Mouse (Mus musculus) stomach, embryonic 16.5 days (tissue): ENCODE measurements around the gene Tbx1. TPM values are rescaled to one million over a fixed set of nuclear protein-coding genes. Genes with fewer than 3 reads are reported as not detected.

Experiments
- ATAC-seq: fragments of 200-750 bp; cut with Nextera tagmentation; 2 replicates; pipeline ENCODE4 v1.8.0; 2017; ENCODE audit warnings: moderate number of reproducible peaks, moderate TSS enrichment; ENCODE audit not compliant: insufficient read depth, low FRiP score
- H3K27ac ChIP-seq: fragments of 300-500 bp; sonication (generic); 2 replicates; pipeline ENCODE4 v1.5.1; 2014; ENCODE audit warnings: low read length
- H3K27me3 ChIP-seq: fragments of 300-500 bp; sonication (generic); 2 replicates; pipeline ENCODE4 v1.6.1; 2014; ENCODE audit warnings: low read length, control low read depth, mixed read lengths; ENCODE audit not compliant: control insufficient read depth, insufficient read depth
- H3K36me3 ChIP-seq: fragments of 300-500 bp; sonication (generic); 2 replicates; pipeline ENCODE4 v1.6.1; 2014; ENCODE audit warnings: low read length; ENCODE audit not compliant: control insufficient read depth, insufficient read depth
- H3K4me1 ChIP-seq: fragments of 300-500 bp; sonication (generic); 2 replicates; pipeline ENCODE4 v1.6.1; 2014; ENCODE audit warnings: low read length, control low read depth, mixed read lengths; ENCODE audit not compliant: control insufficient read depth, insufficient read depth
- H3K4me2 ChIP-seq: fragments of 300-500 bp; sonication (generic); 2 replicates; pipeline ENCODE4 v1.6.1; 2014; ENCODE audit warnings: low read depth, low read length, mixed read lengths
- H3K4me3 ChIP-seq: fragments of 300-500 bp; sonication (generic); replicated peaks from 2 replicates; pipeline ENCODE4 v1.5.1; 2014; ENCODE audit warnings: mild to moderate bottlenecking, low read length
- H3K9ac ChIP-seq: fragments of 300-500 bp; sonication (generic); 2 replicates; pipeline ENCODE4 v1.6.1; 2014; ENCODE audit warnings: low read length
- H3K9me3 ChIP-seq: fragments of 300-500 bp; sonication (generic); replicated peaks from 2 replicates; pipeline ENCODE4 v1.6.1; 2016; ENCODE audit warnings: low read length, control low read depth; ENCODE audit not compliant: control insufficient read depth
- WGBS: fragments of 180-500 bp; shearing (Covaris S2); extraction: QIAGEN DNeasy Blood & Tissue Kit; methylation state at CpG from one replicate; pipeline ENCODE4 v1.1.7; 2014; 5-methylcytosine and 5-hydroxymethylcytosine counted together
- polyA plus RNA-seq: library from polyadenylated mRNA; unstranded; fragments of >200 nt; fragmentation: Nextera tagmentation; extraction: Ambion mirVana; gene quantifications from 2 replicates; pipeline ENCODE4 v1.2.1, GENCODE M21; 2015

Gene Tbx1
- polyA plus RNA-seq, 1 experiment from 2014 or later: 0.84 TPM

DNA sequence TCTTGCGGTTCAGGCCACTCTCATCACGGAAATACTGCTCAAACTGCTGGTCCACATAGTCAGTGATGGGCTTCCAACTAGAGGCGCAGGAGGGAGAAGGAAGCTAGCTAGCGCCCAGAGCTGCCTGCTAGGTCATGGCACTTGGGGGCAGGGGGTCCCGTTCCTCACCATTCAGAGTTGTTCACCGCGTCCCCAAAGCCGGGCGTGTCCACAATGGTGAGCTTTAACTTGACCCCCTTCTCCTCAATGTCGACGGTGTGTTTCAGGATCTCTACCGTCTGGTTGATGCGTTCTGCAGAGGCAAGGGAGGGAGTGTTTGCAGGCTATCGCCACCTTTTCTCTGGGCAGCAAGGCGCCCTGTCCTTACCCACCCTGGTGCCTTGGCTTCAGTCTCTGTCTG is 34.2 kb upstream of the Tbx1 start:
- no peaks in the 10 kb centered on the region for H3K9me3 ChIP-seq
- H3K36me3 ChIP-seq: no peaks in the 10 kb centered on the region
- ATAC-seq: no peak
- WGBS: 62% methylated on average over 15 of the region's 15 CpGs
- no peak overlapping the region for H3K27ac ChIP-seq
- no peak overlapping the region for H3K4me2 ChIP-seq
- no peak overlapping the region for H3K9ac ChIP-seq
- H3K27me3 ChIP-seq: peaks cover 64% of the 10 kb centered on the region
- peaks cover 17% of the 10 kb centered on the region for H3K4me1 ChIP-seq
- H3K4me3 ChIP-seq: no peak overlapping the region

DNA sequence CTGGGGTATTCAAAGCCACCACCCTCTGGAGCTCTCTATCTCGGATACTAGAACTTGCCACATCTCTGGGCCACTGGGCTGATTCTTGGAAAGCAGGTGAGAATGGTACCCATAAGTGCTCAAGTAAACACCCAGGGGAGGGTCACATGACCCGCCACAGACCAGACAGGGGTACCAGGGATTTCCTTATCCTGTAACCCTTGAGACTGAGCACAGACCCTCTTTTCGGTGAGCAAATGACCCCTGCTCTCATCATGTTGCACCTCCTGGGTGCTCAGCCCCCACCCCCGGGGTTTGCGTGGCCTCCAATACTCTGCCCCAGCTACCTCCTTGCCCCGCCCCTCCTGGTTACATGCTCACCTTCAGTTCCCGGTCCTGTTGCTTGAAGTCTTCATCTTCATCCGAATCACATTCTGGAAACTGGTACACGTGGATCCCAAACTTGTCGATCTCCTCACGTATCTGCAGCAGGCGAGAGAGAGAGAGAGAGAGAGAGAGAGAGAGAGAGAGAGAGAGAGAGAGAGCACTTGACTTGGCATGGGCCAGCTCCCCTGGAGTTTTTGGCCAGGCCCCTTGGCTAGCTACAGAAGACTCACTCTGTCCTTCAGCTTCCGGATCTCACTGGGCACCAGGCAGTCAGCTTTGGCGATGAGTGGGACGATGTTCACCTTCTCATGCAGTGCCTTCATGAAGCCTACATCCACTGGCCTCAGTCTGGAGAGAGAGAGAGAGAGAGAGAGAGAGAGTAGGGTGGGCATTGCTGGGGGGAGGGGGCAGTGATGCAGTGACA is 33.5 kb upstream of the Tbx1 start:
- H3K36me3 ChIP-seq: no peaks in the 10 kb centered on the region
- no peak for ATAC-seq
- H3K27ac ChIP-seq: no peak overlapping the region
- H3K4me1 ChIP-seq: peaks cover 15% of the 10 kb centered on the region
- no peaks in the 10 kb centered on the region for H3K9me3 ChIP-seq
- H3K27me3 ChIP-seq: peaks cover 71% of the 10 kb centered on the region
- H3K4me3 ChIP-seq: no peak overlapping the region
- H3K4me2 ChIP-seq: no peak overlapping the region
- WGBS: 70% methylated on average over 15 of the region's 15 CpGs
- H3K9ac ChIP-seq: no peak overlapping the region

DNA sequence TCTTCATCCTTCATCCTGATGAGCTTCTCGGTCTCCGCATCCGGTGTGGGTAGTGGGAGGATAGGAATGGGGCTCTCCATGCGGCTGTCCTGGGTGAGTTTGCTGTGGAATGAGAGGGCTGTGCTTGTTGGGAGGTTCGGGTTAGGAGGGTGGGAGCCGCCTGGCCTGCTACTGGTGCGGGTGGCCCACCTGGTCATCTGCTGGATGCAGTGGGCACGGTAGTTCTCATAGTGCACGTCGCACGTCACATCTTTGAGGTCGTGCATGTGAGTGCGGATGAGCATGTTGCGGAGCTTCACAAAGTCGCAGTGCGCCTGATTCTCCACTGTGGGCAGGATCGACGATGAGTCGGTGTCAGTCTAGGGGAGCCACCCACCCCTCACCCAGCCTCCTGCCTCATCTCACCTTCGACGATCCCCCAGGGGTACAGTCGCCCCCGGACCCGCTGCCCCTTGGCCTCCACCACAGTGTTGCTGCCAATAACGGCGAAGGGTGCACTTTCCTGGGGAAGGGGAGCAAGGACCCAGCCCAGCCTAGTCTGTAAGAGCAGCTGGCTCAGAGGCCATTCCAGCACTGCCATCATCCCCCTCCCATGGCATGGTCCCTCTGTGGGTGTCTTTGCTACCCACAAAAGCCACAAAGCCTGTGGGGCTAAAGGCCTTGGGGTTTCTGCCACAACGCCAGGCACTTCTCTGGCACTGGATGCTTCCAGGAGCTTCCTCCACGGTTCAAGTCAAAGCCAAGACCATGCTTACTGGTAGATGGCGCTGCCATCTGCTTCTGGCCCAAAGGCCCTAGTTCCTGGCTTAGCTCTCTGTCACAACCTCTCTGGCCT is 32.7 kb upstream of the Tbx1 start:
- no peak overlapping the region for H3K4me2 ChIP-seq
- H3K9ac ChIP-seq: no peak overlapping the region
- H3K9me3 ChIP-seq: no peaks in the 10 kb centered on the region
- H3K4me3 ChIP-seq: no peak overlapping the region
- ATAC-seq: no peak
- H3K27me3 ChIP-seq: peaks cover 79% of the 10 kb centered on the region
- H3K27ac ChIP-seq: no peak overlapping the region
- peaks cover 13% of the 10 kb centered on the region; the same call in 1 of the 2 replicates for H3K4me1 ChIP-seq
- H3K36me3 ChIP-seq: no peaks in the 10 kb centered on the region
- WGBS: 62% methylated on average over 29 of the region's 29 CpGs

DNA sequence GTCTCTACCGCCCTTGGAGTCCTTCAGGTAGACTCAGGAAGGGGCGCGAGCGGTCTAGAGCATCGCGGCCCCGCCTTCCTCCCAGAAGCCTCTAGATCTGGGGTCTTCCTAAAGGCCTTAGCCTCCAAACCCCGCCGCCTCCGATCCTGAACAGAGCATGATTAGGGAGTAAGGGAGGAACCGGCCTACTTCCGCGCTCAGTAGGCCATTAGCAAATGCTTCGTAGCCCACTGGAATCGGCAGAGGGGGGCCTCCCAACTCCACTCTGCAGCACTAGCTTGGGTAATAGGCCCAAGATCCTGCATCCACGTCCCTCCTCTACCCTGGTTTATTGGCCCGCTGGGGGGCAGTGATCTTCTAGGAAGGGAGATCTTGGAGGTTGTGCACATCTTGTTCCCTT is 31.5 kb upstream of the Tbx1 start, which contains the start of gene Gp1bb:
Gp1bb (minus strand) TSS at position 385 of the 400 bp plus-strand sequence.
- H3K9me3 ChIP-seq: no peaks in the 10 kb centered on the region
- H3K36me3 ChIP-seq: no peaks in the 10 kb centered on the region
- peak within 1 kb of the TSS; percentile 52 for H3K4me3 ChIP-seq
- H3K27me3 ChIP-seq: peaks cover 82% of the 10 kb centered on the region
- peak within 1 kb of the TSS; percentile 60; the same call in 1 of the 2 replicates for H3K9ac ChIP-seq
- peaks cover 19% of the 10 kb centered on the region for H3K4me1 ChIP-seq
- 36% methylated on average over 17 of the region's 17 CpGs for WGBS
- no peak within 1 kb of the TSS for H3K27ac ChIP-seq
- peak within 1 kb of the TSS; percentile 93 for H3K4me2 ChIP-seq
- no peak for ATAC-seq

DNA sequence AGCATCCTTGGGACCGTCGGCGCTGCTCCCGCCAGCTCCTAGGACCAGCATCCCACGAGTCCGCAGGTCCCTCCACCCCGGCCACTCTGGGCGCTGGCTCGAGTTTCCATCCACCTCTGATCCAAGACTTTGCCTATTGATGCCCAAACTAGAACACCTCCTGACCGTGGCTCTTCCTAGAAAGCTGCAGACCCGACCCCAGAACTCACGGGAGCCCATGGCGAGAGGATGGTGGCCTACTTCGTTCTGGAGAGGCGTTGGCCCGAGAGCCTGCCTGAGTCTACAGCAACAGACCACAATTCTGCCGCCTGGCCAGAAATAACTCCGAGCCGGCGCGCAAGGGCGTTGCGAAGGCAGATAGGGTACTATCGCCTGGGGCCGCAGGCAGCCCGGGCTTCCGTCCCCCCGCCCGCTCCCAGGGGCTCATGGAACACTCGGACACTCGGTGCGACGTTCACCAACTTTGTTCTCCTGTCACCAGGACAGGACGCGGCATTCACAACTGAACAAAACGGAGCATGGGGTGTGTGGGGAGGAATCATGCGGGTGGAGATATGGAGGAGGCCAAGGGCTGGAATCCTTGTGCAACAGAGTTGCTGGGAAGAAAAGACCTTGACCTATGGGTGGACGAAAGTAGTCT is 31.0 kb upstream of the Tbx1 start:
- Histone ChIP-seq H3K27ac (no peak overlapping the region), H3K9me3 (no peaks in the 10 kb centered on the region), H3K27me3 (peaks cover 82% of the 10 kb centered on the region), H3K36me3 (no peaks in the 10 kb centered on the region), H3K9ac (peak overlapping the region; percentile 60), H3K4me3 (peak overlapping the region; percentile 52), H3K4me1 (peaks cover 15% of the 10 kb centered on the region), H3K4me2 (peak overlapping the region; percentile 93)
- 14% methylated on average over 38 of the region's 38 CpGs for WGBS
- no peak for ATAC-seq

DNA sequence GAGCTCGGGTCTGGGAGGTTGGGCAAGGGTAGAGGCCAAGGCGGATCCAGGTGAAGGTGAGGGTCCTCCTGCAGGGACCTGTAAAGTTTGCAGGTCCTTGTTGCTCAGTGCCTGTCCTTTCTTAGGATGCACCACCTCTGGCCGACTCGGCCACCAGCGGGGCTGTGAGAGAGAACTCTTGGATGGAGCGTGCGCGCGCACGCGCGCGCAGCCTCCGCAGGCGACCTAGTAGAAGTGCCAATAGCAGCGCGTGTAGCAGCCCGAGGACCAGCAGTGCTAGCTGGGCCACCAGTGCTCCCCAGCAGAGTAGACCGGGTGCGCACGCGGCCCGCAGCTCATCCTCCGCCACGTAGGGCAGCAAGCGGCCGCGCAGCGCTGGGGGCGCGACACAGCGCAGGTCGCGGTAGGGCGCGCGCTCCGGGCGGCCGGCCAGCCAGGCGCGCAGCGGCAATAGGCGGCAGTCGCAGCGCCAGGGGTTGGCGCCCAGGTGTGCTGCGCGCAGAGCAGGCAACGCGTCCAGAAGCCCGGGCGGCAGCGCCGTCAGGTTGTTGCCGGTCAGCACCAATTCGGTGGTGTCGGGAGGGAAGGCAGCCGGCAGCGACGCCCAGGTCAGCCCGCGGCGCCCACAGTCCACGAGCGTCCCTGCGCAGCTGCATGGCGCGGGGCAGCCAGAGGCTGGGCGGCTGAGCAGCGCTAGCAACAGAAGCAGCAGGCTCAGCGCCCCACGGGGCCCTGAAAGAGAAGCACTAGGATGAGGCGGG is 30.3 kb upstream of the Tbx1 start:
- Histone ChIP-seq H3K4me2 (peak overlapping the region; percentile 93), H3K4me1 (peaks cover 15% of the 10 kb centered on the region), H3K4me3 (peak overlapping the region; percentile 52), H3K27ac (no peak overlapping the region), H3K9ac (peak overlapping the region; percentile 60), H3K27me3 (peaks cover 79% of the 10 kb centered on the region), H3K36me3 (no peaks in the 10 kb centered on the region), H3K9me3 (no peaks in the 10 kb centered on the region)
- ATAC-seq: no peak
- WGBS: 3% methylated on average over 74 of the region's 74 CpGs

DNA sequence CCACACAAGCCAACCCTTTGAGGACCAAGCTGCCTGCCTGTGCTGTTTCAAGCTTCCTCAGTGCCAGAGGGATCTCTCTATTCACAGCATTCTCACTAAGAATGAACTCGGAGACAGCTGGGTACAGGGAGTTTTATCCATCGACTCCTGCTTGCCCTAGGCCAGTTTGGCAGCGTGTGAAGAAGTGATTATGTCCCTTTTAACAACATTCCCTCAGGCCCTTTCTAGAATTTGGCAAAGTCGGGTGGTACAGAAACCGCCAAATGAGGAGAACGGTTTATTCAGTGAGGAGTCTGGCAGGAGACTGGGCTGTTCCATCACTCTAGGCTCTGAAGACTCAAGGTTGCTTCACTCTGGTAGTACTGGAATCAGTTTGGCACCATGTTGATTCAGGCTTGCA is 29.7 kb upstream of the Tbx1 start:
- no peaks in the 10 kb centered on the region for H3K9me3 ChIP-seq
- peak overlapping the region; percentile 93 for H3K4me2 ChIP-seq
- peaks cover 74% of the 10 kb centered on the region for H3K27me3 ChIP-seq
- no peak overlapping the region for H3K27ac ChIP-seq
- H3K4me1 ChIP-seq: peaks cover 15% of the 10 kb centered on the region
- peak overlapping the region; percentile 52 for H3K4me3 ChIP-seq
- H3K36me3 ChIP-seq: no peaks in the 10 kb centered on the region
- WGBS: 46% methylated on average over 6 of the region's 6 CpGs
- ATAC-seq: no peak
- H3K9ac ChIP-seq: no peak overlapping the region

DNA sequence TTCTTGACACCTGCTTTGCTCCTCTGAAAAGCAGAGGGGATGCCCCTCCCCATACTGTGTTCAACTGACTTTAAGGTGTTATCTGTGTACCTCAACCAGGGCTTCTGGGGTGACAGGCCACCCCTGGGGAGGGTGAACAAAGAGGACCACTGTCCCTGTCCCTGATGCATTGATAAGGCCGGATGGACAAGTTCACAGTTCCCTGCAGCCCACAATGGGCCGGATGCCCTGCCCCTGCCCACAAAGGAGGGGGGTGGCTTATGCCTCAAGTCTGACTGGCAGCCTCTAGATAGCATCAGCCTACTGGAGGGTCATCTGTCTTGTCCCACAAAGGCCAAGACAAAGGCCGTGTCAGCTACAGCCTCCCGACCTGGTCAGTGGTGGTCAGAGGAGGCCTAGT is 28.6 kb upstream of the Tbx1 start:
- ATAC-seq: no peak
- Histone ChIP-seq H3K4me2 (no peak overlapping the region), H3K9me3 (no peaks in the 10 kb centered on the region), H3K36me3 (no peaks in the 10 kb centered on the region), H3K27me3 (peaks cover 63% of the 10 kb centered on the region), H3K4me3 (no peak overlapping the region), H3K9ac (no peak overlapping the region), H3K4me1 (peaks cover 15% of the 10 kb centered on the region), H3K27ac (no peak overlapping the region)
- 75% methylated on average over 4 of the region's 4 CpGs for WGBS
